Mouse (Mus musculus) lung, postnatal 0 days (tissue): Measurements from ENCODE around the gene Clec16a.

Experiments used
- CTCF ChIP-seq: IDR thresholded peaks from 2 replicates; pipeline ENCODE4 v1.5.1; 2016; ENCODE audit warnings: antibody characterized with exemption, mild to moderate bottlenecking
- EP300 ChIP-seq: IDR thresholded peaks from 2 replicates; pipeline ENCODE4 v1.6.1; 2016; ENCODE audit warnings: antibody characterized with exemption, mild to moderate bottlenecking, control low read depth

GRCm38 (mm10) chr16:10644238-10644637 is 99.1 kb downstream of the Clec16a start:
- TF ChIP-seq CTCF (no peak), EP300 (no peak)
